Mouse (Mus musculus): ENCODE data around the gene Sarm1. TPM values are rescaled to one million over a fixed set of nuclear protein-coding genes. Genes with fewer than 3 reads are reported as not detected.

Gene Sarm1
- polyA plus RNA-seq, 1 experiment from 2014 or later, result 20.1 TPM

DNA sequence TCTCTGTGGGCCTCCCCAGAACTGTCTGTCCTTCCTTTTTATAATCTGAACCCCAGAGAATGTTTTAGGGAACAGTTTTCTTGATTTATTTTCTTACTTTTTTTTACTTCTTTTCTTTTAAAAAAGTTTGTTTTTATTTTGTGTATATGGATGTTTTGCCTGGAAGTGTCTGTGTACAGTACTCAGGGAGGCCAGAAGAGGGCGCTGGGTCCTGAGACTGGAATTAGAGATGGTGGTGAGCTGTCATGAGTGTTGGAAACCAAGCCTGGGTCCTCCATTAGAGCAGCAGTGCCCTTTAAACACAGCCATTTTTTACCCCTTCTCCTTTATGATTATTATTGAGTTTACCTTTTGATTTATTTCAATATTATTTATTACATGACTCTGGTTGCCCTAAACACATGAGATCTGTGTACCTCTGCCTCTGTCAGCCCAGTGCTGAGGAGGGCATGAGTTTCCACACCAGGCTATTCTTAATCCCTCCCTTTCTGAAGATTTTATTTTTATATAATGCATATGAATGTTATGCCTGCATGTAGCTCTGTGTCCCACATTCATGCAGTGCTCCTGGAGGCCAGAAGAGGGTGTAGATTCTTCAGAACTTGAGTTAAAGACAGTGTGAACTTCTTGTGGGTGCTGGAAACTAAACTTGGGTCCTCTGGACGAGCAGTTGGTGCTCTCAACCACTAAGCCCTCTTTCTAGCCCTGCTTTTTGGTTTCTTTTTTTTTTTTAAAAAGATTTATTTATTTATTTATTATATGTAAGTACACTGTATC is 18.2 kb upstream of the Sarm1 start:
- H3K27ac ChIP-seq (ENCODE audit: low read depth, low read length), result no peak overlapping the region
- no peaks in the 10 kb centered on the region for H3K9me3 ChIP-seq (ENCODE audit: control insufficient read depth, low read length)
- no peak overlapping the region for H3K4me2 ChIP-seq
- DNase-seq (ENCODE audit: low spot score, missing footprints) (no peak), ATAC-seq (ENCODE audit: low FRiP score) (no peak)
- H3K27me3 ChIP-seq (ENCODE audit: control insufficient read depth, insufficient read depth, low read length), result no peaks in the 10 kb centered on the region
- 55% methylated on average over 2 of the region's 2 CpGs for WGBS
- H3K4me3 ChIP-seq (ENCODE audit: low read depth, low read length), result no peak overlapping the region
- H3K36me3 ChIP-seq (ENCODE audit: control insufficient read depth, insufficient read depth, low read length), result peaks cover 21% of the 10 kb centered on the region; the same call in 1 of the 2 replicates
- H3K9ac ChIP-seq (ENCODE audit: low read length), result no peak overlapping the region
- H3K4me1 ChIP-seq (ENCODE audit: control insufficient read depth, insufficient read depth, low read length), result peaks cover 13% of the 10 kb centered on the region

DNA sequence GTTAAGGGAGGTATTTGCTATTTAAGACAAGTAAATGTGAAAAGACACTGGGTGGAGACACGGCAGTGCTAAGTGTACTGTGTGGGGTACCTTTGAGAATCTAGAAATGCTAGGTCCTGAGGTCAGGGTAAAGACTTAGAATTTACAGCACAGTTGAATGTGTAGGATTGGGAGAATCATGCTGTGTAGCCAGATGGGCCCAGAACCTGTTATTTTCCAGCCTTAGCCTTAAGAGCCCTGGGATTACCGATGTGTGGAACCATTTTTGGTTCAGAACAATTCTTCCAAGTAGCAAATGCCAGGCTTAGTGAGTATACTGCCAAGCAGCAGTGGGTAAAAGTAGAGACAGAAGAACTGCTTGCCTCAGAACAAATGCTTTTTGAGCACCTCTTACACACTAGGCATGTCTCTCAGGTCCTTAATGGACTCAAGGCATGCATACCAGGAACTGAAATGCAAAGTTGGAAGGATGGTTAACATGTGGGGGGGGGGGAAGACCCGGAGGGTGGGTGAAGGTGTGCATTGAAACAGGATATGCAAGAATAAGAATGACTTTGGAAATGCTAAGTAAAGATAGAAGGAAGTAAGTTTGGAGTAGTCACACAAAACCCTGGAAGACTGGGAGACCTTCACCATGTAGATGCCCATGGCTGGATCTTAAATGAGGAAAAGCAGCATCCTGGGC is 15.7 kb upstream of the Sarm1 start:
- H3K4me2 ChIP-seq, result peak overlapping the region; percentile 73
- H3K9me3 ChIP-seq (ENCODE audit: control insufficient read depth, low read length), result no peaks in the 10 kb centered on the region
- peak overlapping the region; percentile 95 for H3K9ac ChIP-seq (ENCODE audit: low read length)
- H3K36me3 ChIP-seq (ENCODE audit: control insufficient read depth, insufficient read depth, low read length), result peaks cover 16% of the 10 kb centered on the region; the same call in 1 of the 2 replicates
- H3K27me3 ChIP-seq (ENCODE audit: control insufficient read depth, insufficient read depth, low read length), result no peaks in the 10 kb centered on the region
- H3K4me3 ChIP-seq (ENCODE audit: low read depth, low read length), result peak overlapping the region; percentile 88; the same call in 1 of the 2 replicates
- DNase-seq (ENCODE audit: low spot score, missing footprints) (no peak), ATAC-seq (ENCODE audit: low FRiP score) (no peak)
- WGBS, result 82% methylated on average over 3 of the region's 3 CpGs
- H3K27ac ChIP-seq (ENCODE audit: low read depth, low read length), result no peak overlapping the region
- H3K4me1 ChIP-seq (ENCODE audit: control insufficient read depth, insufficient read depth, low read length), result peaks cover 13% of the 10 kb centered on the region

DNA sequence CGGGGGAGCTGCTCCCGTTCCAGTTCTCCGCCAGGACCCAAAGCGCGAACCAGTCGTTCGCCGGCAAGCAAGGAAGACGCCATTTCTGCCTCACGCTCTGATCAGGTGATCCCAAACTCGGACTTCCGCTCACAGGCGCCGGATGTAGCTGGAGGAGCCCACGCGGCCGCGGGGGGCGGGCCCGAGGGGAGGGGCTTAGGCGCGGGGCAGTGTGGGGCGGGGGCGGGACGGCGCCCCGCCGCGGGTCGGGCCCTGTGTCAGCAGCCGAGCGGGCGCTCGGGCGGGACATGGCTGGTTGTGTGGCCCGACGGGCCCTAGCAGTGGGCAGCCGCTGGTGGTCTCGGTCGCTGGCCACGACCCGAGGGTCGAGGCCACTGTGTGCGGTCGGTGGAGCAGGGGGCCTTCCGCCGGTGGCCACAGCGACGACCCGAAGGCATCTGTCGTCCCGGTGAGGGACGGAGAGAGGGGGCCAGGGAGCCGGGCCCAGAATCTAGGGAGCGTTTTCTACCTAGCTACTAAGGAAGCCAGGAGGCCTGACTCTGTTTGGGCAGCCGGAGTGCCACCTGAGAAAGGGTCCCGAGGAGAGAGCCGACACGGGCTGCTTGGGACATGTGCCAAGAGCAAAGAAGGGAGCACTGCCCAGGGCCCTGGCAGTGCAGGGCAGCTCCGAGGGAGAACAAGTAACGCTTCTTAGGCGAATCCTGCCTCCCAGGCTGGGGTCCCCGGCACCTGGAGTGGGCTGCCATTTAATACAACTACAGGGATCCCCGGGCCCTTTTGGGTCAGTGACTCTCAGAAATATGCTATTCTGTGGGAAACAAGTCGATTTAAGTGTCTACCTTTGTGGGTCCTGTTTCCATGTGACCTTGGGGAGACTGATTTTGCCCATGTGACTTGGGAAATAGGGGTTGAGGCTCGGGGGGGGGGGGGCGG is 14.7 kb upstream of the Sarm1 start, which contains the start of the genes Tmem199 and Poldip2:
TSS of gene Tmem199 (minus strand) at position 148 of the 933 bp plus-strand sequence.
TSS of gene Poldip2 (plus strand) at position 169 of the 933 bp plus-strand sequence.
- no peaks in the 10 kb centered on the region for H3K27me3 ChIP-seq (ENCODE audit: control insufficient read depth, insufficient read depth, low read length)
- H3K9me3 ChIP-seq (ENCODE audit: control insufficient read depth, low read length), result no peaks in the 10 kb centered on the region
- H3K9ac ChIP-seq (ENCODE audit: low read length), result peak within 1 kb of the TSS; percentile 95
- peak within 1 kb of the TSS; percentile 63 for H3K27ac ChIP-seq (ENCODE audit: low read depth, low read length)
- peaks cover 12% of the 10 kb centered on the region; the same call in 1 of the 2 replicates for H3K36me3 ChIP-seq (ENCODE audit: control insufficient read depth, insufficient read depth, low read length)
- peak; percentile 99 for DNase-seq (ENCODE audit: low spot score, missing footprints)
- WGBS, result 1% methylated on average over 67 of the region's 67 CpGs
- peaks cover 13% of the 10 kb centered on the region for H3K4me1 ChIP-seq (ENCODE audit: control insufficient read depth, insufficient read depth, low read length)
- peak; percentile 95 for ATAC-seq (ENCODE audit: low FRiP score)
- H3K4me2 ChIP-seq, result peak within 1 kb of the TSS; percentile 73
- peak within 1 kb of the TSS; percentile 88 for H3K4me3 ChIP-seq (ENCODE audit: low read depth, low read length)

DNA sequence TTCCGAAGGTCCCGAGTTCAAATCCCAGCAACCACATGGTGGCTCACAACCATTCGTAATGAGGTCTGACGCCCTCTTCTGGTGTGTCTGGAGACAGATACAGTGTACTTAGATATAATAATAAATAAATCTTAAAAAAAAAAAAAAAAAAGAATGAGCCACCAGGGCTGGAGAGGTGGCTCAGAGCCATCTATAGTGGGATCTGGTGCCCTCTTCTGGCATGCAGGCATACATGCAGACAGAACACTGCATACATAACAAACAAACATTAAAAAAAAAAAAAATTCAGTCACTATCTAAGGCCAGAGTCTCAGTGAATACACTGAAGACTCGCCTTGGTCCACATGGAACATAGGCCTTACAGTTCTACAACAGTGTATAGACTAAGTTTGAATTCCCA is 11.6 kb upstream of the Sarm1 start:
- H3K9ac ChIP-seq (ENCODE audit: low read length), result no peak overlapping the region
- H3K36me3 ChIP-seq (ENCODE audit: control insufficient read depth, insufficient read depth, low read length), result peaks cover 2% of the 10 kb centered on the region; the same call in 1 of the 2 replicates
- WGBS, result 82% methylated on average over 5 of the region's 5 CpGs
- H3K4me1 ChIP-seq (ENCODE audit: control insufficient read depth, insufficient read depth, low read length), result peaks cover 13% of the 10 kb centered on the region
- H3K4me2 ChIP-seq, result no peak overlapping the region
- no peaks in the 10 kb centered on the region for H3K9me3 ChIP-seq (ENCODE audit: control insufficient read depth, low read length)
- no peak overlapping the region for H3K27ac ChIP-seq (ENCODE audit: low read depth, low read length)
- DNase-seq (ENCODE audit: low spot score, missing footprints) (no peak), ATAC-seq (ENCODE audit: low FRiP score) (no peak)
- no peaks in the 10 kb centered on the region for H3K27me3 ChIP-seq (ENCODE audit: control insufficient read depth, insufficient read depth, low read length)
- no peak overlapping the region for H3K4me3 ChIP-seq (ENCODE audit: low read depth, low read length)

DNA sequence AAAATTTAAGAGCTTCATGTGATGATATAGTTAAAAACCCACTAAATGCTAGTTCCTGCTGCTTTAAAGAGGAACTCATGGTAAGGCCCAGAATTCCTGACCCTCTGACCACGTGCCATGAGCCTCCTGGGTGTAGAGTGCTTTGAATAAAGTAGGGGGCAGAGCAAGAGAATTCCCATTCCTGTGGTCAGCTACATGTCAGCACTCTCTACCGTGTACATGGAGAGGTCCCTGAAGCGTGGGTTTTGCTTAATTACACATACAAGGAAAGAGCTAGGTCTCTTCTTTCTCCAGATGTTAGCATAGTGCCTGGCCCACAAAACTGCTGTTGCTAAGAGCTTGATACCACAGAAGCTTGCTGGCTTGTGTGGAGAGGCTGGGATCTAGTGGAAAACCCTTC is 7.9 kb upstream of the Sarm1 start:
- no peak overlapping the region for H3K27ac ChIP-seq (ENCODE audit: low read depth, low read length)
- peaks cover 2% of the 10 kb centered on the region; the same call in 1 of the 2 replicates for H3K36me3 ChIP-seq (ENCODE audit: control insufficient read depth, insufficient read depth, low read length)
- ATAC-seq (ENCODE audit: low FRiP score) (no peak), DNase-seq (ENCODE audit: low spot score, missing footprints) (no peak)
- H3K9me3 ChIP-seq (ENCODE audit: control insufficient read depth, low read length), result no peaks in the 10 kb centered on the region
- no peaks in the 10 kb centered on the region for H3K4me1 ChIP-seq (ENCODE audit: control insufficient read depth, insufficient read depth, low read length)
- no peaks in the 10 kb centered on the region for H3K27me3 ChIP-seq (ENCODE audit: control insufficient read depth, insufficient read depth, low read length)
- 83% methylated on average over 3 of the region's 3 CpGs for WGBS
- no peak overlapping the region for H3K4me3 ChIP-seq (ENCODE audit: low read depth, low read length)
- H3K9ac ChIP-seq (ENCODE audit: low read length), result no peak overlapping the region
- H3K4me2 ChIP-seq, result no peak overlapping the region

DNA sequence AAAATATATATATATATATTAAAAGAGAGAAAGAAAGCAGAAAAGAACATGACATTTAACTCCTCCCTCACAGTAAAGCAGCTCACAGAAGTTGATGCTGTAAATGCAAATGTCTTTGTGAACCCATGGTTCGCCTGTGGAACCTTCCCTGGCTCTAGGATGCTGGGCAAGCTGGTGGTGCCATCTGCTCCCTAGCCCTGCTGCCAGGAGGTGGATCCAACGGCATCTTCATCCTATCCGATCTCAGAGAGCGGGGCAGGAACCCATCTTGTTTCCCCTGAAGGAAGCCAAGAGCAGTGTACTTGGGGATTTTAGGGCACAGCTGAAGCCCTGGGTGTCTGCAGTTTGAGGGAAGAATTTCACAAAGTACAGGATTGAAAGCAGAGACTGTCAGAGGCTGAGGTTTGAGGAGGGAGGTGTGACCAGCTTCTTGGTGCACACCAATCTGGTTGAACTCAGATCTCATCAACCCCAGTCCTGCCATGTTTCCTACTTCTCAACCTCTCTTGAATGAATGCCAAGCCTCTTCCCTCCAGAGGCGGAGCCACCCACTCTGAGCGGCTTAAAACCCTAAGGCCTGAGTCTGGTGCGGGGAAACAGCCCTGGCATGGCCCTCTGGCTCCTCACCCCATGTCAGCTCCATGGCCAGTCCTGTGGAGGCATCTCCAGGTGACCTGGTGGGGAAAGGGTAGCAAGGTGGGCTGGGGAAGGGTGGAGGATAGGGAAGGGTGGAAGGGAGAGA is 5.5 kb upstream of the Sarm1 start, which contains the start of gene Sebox:
TSS of gene Sebox (plus strand) at position 539 of the 742 bp plus-strand sequence.
- Histone ChIP-seq H3K4me3 (ENCODE audit: low read depth, low read length) (no peak within 1 kb of the TSS), H3K9me3 (ENCODE audit: control insufficient read depth, low read length) (no peaks in the 10 kb centered on the region), H3K27me3 (ENCODE audit: control insufficient read depth, insufficient read depth, low read length) (no peaks in the 10 kb centered on the region), H3K4me2 (no peak within 1 kb of the TSS), H3K27ac (ENCODE audit: low read depth, low read length) (no peak within 1 kb of the TSS), H3K9ac (ENCODE audit: low read length) (no peak within 1 kb of the TSS), H3K4me1 (ENCODE audit: control insufficient read depth, insufficient read depth, low read length) (peaks cover 10% of the 10 kb centered on the region; the same call in 1 of the 2 replicates), H3K36me3 (ENCODE audit: control insufficient read depth, insufficient read depth, low read length) (peaks cover 2% of the 10 kb centered on the region; the same call in 1 of the 2 replicates)
- WGBS, result 65% methylated on average over 7 of the region's 7 CpGs
- ATAC-seq (ENCODE audit: low FRiP score), result no peak
- no peak for DNase-seq (ENCODE audit: low spot score, missing footprints)

DNA sequence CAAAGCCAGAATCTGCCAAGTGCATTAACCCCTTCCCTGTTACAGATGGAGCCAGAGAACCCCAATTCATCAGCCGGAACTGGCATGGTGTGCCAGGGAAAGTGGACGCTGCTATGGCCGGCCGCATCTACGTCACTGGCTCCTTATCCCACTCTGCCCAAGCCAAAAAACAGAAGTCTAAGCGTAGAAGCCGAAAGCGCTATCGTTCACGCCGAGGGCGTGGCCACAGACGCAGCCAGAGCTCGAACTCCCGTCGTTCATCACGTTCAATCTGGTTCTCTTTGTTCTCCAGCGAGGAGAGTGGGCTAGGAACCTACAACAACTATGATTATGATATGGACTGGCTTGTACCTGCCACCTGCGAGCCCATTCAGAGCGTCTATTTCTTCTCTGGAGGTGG is 4.0 kb upstream of the Sarm1 start:
- Histone ChIP-seq H3K9ac (ENCODE audit: low read length) (no peak overlapping the region), H3K27ac (ENCODE audit: low read depth, low read length) (no peak overlapping the region), H3K36me3 (ENCODE audit: control insufficient read depth, insufficient read depth, low read length) (no peaks in the 10 kb centered on the region), H3K9me3 (ENCODE audit: control insufficient read depth, low read length) (no peaks in the 10 kb centered on the region), H3K4me3 (ENCODE audit: low read depth, low read length) (no peak overlapping the region), H3K4me1 (ENCODE audit: control insufficient read depth, insufficient read depth, low read length) (peaks cover 17% of the 10 kb centered on the region), H3K27me3 (ENCODE audit: control insufficient read depth, insufficient read depth, low read length) (no peaks in the 10 kb centered on the region), H3K4me2 (no peak overlapping the region)
- ATAC-seq (ENCODE audit: low FRiP score) (no peak), DNase-seq (ENCODE audit: low spot score, missing footprints) (no peak)
- WGBS, result 84% methylated on average over 20 of the region's 20 CpGs

DNA sequence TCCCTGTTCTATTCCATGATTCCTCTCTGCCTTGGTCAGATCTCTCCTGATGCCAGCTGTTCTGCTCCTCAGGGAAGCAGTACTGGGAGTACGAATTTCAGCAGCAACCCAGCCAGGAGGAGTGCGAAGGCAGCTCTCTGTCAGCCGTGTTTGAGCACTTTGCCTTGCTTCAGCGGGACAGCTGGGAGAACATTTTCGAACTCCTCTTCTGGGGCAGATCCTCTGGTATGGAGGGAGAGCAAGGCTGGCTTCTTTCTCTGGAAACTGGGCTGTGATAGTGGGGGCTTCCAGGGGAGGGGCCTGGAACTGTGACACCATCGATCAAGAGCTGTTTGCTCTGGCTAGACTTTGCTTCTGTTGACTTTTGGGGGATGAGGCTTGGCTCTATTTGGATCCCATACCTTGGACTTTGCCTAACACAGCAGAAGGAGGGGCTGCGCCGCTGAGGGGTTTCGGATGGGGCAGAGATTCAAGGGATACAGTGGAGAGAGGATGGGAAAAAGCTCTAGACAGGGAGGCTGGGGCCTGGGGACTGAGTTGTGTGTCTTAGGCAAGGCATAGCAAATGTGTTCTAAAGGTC is 3.2 kb upstream of the Sarm1 start:
- Histone ChIP-seq H3K36me3 (ENCODE audit: control insufficient read depth, insufficient read depth, low read length) (no peaks in the 10 kb centered on the region), H3K4me2 (peak overlapping the region; percentile 14; the same call in 1 of the 2 replicates), H3K27ac (ENCODE audit: low read depth, low read length) (no peak overlapping the region), H3K4me3 (ENCODE audit: low read depth, low read length) (no peak overlapping the region), H3K9me3 (ENCODE audit: control insufficient read depth, low read length) (no peaks in the 10 kb centered on the region), H3K9ac (ENCODE audit: low read length) (no peak overlapping the region), H3K4me1 (ENCODE audit: control insufficient read depth, insufficient read depth, low read length) (peaks cover 25% of the 10 kb centered on the region), H3K27me3 (ENCODE audit: control insufficient read depth, insufficient read depth, low read length) (peaks cover 5% of the 10 kb centered on the region)
- ATAC-seq (ENCODE audit: low FRiP score), result no peak
- DNase-seq (ENCODE audit: low spot score, missing footprints), result no peak
- WGBS, result 76% methylated on average over 9 of the region's 9 CpGs

Data from midbrain, embryonic 11.5 days (tissue).